Mouse (Mus musculus) ZHBTc4 (cell line): ENCODE data around the gene Nkain4.

ENCODE experiments used
- DNase-seq: peaks from one replicate; pipeline ENCODE4 v3.0.0-alpha.2; 2011; ENCODE audit warnings: low read depth, low spot score

Nkain4 gene

DNA sequence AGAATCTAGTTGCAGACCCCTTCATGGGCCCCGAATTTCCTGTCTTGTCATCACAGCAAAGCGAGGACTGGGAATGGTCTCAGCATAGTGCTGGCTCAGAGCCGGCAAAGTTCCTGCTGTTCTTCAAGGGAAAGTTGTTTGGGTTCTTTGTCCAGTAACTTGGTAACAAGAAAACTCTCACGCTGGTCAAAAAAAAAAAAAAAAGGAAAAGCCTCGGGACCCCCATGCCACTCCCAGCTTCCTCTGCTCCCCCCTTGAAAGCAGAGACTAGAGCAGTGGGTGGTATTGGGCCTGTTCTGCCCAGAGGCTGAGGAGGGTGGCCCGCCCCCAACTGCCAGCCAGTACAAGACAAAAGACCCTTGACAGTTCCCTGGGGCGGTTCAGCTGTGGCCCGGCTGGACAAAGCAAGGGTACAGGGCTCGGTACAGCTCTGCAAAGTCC, 1.7 kb downstream of the Nkain4 start:
- DNase-seq: peak; percentile 71

DNA sequence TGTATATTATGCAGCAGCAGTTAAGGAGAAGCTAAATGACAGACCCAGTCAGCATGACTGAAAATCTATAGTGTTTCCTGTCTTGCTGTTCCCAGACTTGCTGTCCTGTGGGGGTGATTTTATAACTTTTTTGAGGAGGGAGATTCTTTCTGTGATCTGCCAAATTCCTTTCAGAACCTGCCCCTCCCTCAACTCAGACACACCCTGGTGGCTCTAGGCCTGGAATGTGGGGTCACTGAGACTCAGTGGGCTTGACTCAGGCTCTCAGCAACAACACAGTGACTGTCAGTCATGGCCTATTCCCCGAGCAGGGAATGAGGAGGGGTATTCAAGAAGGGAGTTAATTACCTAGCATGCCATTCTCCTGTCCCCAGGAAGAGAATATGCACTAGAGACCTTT, 4.6 kb downstream of the Nkain4 start:
- peak; percentile 58 for DNase-seq

DNA sequence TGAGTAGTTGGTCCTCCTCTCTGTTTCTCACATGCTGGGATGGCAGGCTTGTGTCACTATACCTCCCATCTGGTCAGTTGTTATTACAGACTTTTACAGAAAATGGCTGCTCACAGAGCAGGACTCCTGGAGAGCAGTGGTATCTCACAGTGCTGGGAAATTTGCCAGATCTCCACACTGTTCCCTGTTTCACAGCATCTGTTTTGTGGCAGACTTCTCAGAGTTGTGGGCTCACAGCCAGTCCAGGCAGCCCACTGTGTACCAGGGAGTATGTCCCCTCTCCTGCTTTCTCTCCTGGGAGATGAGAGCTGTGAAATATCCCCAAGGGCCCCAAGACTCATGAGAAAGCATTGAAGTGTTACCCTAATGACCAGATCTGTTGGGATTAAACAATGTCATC, 12.6 kb downstream of the Nkain4 start:
- no peak for DNase-seq

DNA sequence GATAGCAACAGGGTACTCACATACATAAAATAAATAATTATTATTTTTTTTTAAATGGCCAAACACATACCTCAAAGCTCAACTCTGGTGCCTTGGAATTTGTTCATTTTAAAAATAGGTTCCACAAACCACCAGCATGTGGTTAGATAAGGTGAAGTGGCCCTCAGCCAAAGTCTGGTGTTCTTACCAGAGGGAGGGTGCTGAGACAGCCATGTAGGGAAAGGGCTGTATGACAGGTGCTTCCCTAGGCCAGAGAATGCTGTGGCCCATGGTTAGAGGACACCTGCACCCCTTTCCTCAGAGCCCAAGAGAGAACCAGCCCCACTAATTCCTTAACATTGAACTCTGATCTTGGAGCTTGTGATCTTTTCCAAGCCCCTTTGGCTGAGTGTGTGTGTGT, 14.3 kb downstream of the Nkain4 start:
- no peak for DNase-seq

DNA sequence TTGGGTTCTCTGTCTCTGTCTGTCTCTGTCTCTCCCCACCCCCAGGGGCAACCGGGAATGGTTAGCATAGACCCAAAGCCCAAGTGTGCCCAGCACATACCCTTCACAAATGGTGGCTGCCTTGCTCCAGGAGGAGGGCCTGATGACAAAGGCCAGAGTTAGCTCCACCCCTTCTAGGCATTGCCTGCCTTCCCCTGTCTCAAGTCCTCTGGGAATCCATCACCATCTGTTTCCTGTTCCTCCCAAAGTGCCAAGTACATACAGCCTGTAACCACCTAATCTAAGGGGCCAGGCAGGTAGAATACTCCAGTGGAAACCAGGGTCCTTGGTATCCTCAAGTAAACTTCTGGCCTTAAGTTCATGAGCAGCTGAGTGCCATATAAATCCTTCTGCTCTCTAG, 22.1 kb downstream of the Nkain4 start:
- peak; percentile 50 for DNase-seq

DNA sequence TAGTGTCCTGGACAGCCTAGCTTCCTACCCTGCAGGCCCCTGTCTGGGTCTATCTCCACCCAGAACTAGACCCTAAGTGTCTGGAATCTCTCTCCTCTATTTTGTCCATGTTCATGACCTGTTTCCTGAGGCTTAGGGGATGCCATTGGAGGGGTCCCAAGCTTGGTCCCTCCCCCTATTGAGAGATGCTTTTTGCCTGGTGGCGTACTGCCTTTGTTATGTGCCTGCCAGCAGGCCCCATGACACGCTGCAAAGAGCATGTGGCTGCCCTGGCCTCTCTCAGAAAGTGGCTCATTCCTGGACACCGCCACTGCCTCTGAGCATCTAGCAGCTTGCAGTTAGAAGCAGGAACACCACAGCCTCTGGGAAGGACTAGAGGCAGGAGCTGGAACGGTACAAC, 25.8 kb downstream of the Nkain4 start, which contains the start of gene Birc7:
TSS of gene Birc7 (plus strand) at position 301 of the 400 bp plus-strand sequence.
- peak; percentile 29 for DNase-seq

DNA sequence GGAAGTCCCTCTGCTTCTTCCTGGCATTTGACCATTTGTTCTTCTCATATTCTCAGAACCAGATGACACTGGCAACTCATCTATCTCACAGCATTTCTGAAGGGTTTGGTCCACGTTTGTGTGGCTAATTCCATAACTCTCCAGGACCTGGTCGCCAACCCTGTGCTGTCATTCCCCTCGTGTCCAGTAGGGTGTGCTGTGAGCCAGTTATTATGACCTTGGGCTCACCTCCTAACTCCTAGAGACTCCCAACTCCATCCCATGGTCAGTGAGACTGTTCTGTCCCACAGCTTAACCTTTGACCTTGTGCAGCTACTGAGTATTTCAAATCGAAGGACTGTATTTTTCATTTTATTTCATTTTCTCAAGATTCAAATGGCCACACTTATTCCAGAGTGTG, 29.3 kb downstream of the Nkain4 start:
- DNase-seq: peak; percentile 75

DNA sequence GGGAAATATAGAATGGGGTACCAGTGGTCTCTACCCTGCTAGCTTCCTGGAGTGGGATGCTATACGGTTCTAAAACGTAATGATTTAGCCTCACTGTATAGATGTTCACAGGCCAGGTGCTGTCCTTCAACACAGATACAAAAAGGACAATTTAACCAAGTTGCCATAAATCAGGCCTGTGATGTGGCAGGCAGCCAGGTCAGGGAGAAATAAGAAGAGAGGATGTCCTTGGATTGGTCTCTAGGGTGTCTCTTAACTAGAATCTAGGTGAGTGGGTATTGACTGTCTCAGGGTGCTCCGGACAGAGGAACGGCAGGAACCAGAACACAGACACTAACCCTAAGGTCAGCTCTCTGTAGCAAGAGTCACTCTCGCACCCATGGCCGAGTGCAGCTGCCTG, 31.8 kb downstream of the Nkain4 start:
- DNase-seq: no peak

DNA sequence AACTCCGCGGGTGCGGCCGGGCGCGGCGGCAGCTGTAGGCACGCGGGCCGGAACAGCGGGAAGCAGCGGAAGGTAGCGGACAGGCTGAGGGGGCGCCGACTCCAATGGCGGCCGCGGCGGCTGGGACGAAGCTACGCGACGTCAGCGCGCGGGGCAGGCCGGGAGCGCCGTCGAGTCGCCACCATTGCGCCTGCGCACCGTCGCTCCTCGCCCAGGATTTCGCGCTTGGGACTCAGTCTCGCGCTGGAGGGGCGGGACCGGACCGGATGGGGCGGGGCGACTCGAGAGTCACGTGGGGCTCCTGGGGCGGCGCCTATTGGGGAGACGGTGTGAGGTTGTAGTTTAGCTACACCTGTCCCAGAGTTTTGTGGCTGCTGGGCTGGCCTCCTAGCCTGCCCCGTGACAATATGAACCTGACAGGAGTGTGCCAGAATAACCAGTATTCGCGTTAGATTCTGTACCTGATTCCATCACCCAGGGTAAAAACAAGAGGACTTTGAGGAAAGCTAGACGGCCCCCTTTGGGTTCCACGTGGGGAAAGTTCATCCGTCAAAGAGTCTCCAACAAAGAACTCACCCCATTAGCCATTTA, 33.6 kb downstream of the Nkain4 start, which contains the start of gene Ythdf1:
TSS of gene Ythdf1 (minus strand) at position 140 of the 591 bp plus-strand sequence.
- peak; percentile 98 for DNase-seq

DNA sequence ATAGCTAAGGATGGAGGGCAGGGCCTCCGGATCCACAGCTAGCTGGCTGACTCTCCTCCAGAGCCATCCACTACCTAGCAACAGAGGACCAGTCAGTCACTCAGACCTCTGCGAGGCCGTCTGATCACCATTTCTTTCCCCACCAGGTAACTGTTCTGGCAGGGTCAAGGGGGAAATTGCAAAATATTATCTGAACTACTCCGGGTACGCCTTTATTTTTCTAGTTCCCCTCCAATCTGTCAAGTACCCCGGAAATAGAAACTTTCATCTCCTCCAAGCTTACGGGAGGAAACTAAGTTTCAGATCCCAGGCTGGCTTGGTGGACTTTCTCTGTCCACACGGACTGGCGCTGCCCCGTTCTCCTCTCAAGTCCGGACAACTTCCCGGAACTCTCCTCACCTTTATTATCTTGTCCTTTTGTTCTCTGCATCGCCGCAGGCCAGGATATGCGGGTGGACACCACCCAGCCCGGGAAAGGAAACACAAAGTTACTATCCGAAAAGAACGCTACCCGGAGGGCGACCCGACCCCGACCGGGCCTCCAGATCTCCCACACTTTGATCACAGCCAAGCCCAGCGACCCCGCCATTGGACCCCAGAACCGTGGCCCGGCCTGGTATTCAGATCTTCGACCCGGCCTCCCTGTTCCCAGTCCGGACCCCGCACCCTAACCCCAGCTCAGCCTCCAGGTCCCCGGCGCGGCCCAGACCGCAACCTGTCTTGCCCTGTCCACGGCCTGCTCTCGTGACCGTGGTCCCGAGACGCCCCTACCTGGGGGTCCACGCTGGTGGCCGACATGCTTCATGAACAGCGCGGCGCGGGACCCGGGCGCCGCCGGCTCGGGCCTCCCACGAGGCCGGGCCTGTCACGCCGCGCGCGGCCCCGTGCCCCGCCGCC, 34.3 kb downstream of the Nkain4 start:
- peak; percentile 24 for DNase-seq

DNA sequence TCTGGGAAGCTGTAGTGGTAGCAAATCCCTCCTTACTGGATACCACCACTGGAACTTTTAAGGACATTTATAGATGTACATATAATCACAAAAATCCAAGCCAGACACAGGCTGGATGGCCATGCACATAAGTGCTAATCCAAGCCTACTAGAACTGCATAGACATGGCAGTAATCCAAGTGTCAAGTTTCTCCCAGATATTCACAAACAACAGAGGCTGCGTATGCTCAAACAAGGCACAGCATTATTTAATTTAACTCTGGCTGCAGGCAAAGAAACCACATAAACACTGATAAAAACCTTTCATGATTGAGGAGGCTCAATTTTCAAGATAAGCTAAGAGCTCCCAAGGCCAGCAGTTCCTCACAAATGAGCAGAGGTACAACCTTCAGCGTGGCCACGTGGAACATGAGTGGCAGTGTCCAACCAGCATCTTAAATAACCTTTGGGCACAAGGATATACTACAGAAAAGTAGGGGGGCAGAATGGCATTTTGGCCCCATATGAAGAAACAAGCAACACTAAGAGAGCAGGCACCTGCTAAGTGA, 38.5 kb downstream of the Nkain4 start:
- no peak for DNase-seq

DNA sequence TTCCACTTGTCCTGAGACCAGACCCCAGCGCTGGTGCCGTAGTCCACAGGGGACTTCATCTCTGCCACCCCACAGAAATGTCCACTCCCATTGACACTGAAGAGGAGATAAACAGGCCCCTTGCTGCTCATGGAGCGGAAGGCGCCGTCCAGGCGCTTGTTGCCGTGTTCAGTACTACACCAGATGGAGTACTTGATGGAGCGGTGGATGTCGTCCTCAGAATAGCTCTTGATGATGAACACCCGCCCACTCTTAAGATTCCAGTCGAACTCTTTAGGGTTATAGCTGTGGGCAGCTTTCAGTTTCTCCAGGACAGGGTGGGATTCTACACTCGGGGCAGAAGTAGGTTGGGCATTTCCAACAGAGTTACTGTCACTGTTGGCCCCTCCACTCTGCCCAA, 43.6 kb downstream of the Nkain4 start:
- no peak for DNase-seq

DNA sequence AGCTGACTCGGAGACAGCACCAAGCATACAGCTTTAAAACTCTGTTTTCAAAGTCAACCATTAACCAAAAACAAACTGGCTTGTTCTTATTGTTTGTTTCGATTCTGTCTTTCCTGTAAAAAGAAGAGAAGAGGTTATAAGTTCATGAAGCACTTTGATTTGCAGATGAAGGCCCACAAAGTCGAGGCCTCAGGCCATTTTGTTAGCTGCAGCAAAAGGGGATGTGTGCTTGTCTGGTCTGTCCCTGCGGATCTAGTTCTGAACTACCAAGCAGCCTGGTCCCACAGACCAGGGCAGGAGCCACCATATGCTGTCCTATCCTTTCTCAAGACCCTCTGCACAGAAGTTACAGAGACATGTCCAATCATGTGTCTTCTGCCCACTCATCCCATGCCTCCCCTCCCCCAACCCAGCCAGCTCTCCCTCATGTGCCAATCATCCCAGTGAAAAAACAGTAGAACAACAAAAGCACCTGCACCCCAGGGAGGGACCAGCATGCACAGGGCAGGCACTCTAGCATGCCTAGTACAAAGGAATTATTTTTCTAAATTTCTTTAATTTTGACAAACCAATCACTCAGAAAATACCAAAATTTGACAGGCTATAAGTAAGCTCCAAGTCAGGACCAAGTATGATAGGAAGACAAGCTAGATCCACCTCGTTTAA, 48.8 kb downstream of the Nkain4 start:
- DNase-seq: peak; percentile 74

DNA sequence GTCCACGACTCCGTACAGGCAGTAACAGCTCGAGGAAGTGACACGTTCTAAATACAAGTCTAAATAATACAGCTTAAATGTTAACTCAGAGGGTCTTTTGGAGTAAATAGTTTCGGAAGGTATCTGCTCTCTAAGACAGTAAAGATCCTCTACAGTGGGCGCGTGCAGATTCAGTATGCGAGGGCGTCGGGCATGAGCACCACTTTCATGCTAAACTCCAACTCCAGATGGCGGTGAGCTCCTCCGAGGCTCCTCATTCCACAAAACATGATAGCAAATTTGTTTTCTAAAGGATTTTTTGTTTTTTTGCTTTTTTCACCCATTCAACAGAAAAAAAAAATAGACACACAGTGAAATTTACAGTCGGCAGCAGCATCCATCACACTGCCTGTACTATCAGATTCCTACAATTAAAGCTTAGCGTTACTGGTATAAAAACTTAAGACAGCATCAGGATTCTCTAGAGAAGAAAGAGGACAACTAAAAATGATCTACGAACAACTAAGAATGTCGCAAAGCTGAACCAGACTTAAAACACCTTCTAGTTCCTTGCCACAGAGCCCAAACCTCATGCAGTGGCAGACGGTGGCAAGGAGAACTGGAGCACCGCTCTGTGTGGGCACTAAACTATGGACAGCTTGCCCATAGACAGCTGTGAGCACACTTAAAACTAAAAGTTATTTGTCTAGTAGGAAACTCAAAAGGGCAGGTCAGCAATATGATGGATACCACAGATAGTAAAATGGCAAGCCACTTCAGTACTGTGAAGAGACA, 49.9 kb downstream of the Nkain4 start:
- DNase-seq: no peak

DNA sequence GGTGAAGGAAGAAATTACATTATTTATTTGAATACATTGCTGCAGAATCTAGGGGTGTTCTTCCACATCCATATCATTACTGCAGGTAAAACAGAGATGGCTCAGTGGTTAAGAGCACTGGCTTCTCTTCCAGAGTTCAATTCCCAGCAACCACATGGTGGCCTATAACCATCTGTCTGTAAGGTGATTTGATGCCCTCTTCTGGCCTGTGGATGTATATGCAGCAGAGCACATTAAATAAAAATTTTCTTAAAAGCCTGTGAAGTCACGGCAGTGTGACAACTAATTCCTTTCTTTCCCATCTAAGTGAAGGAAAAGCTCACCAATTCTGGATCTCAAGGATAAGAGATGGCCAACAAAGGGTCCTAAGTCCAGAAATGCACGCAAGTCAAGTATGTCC, 52.4 kb downstream of the Nkain4 start:
- DNase-seq: peak; percentile 76

DNA sequence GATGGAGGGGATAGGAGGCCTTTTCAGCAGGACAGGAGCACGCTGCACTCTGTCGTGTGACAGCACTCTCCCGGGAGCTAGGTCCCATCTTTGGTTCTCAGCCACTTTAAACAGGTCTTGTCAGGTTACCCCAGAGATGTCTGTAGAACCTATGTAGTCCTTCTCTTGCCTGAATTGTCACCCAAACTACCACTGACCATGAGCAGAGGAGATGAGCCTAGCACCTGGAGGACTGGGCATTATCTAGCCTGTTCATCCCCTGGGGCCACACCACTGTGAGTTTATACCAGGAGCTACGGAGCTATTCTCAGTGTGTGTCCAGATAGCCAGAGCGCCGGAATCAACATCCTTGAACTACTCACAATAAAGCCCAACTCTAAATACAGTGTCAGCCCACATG, 56.6 kb downstream of the Nkain4 start:
- DNase-seq: no peak

DNA sequence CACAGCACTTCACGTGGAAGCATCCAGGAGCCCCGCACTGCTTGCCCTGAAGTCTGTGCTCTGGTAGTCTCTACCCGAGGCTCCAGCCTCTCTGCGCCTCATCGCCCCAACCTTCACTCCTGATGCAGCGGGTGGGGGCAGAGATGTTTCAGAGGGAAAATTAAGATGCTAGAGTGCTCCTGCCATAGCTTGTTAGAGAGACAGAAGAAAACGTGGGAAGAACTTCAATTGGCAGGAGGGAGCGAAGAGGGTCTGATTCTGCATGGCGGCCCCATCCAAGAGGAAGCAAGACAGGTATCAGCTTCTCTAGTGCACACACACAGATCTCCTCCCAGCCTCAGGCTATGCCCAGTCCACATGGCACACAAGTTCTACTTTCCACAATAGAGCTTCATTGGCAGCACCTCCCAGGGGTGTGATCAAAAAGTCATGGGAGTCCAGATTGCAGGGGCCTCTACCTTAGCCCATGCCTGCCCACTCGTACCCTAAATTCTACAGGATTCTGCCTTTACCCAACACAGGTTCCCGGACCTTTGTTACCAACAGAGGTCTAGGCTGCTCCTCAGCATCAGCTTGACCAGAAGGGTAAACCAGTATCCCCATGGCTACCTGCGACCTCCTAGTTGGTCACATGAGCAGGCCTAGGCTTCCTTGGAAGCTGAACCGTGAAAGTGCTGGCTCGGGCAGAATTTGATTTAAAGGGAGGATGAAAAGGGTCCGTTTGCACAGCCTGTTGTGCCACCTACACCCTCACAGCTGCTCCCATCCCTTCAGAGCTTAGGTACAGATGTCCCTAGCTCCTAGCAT, 57.5 kb downstream of the Nkain4 start:
- DNase-seq: no peak

DNA sequence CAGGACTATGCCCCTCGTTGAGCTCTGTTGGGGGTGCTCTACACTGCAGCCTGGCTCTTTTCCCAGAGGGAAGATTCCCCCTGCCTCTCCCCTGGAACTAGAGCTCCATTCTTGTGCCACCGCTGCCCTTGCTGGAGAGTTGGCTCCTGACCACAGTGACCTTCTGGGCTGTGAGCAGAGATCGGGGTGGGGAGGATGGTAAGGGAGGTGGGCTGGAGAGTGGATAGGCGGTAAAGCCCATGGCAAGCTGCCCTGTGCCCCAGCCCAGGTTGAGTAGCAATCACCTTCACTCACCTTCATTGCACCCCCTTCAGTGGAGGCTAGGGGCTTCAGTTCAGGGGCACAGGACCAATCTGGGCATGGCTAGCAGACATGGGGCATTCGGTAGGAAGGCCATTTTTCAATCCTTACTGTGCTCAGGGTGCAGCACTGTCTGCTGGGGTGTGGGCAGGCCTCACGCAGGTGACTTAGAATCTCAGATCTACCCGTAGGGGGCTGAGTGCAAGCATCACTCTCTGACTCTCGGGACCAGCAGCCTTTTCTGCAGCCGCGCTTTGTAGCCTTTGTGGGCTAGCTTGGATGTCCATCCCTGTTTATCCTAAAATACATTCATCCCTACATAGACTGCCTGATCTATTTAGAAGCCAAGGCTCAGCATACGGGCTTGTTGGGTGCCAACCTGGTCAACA, 58.5 kb downstream of the Nkain4 start:
- DNase-seq: no peak

DNA sequence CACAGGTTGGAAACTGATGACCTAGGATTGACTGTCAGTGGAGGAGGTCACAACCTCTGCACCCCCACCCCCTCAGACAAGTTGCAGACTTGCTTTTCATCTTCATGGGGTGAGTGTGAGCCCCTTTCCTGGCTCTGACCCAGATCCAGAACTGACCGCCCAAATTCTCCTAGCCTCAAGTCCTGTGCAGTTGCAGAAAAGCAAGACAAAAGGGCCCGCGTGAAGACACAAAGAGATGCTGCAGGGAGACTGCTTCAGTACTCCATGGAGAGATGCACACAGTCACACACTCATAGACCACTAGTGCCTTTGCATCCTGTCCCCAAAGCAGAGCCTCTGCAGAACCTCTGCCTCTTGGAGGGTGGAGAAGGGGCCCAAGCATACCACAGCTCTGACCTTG, 59.2 kb downstream of the Nkain4 start:
- DNase-seq: no peak

DNA sequence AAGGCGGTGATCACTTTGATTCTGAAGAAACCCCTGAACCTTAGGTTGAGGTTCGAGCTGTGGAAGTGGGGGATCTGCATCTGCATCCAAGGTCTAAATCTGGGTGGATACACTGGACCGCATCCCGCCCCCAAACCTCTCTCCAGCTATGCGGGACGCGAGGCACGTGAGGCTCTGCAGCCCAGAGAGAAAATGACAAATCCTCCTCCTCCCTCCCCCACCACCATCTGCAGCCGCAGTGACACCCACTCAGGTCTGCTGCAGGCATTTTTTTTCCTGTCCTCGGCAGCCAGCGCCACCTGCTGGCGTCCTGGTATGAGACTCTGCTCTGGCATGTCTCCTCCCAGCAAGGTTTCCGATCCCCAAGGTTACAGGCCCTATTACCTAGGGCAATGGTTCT, 59.8 kb downstream of the Nkain4 start:
- peak; percentile 96 for DNase-seq
